Mouse (Mus musculus) ES-E14 (cell line): ENCODE measurements around the gene Mapkbp1. TPM values are rescaled to one million over a fixed set of nuclear protein-coding genes. Genes with fewer than 3 reads are reported as not detected.

Source experiments
- DNase-seq: peaks from one replicate; pipeline ENCODE4 v3.0.0-alpha.2; 2013; ENCODE audit warnings: low read depth, low spot score
- H3K27ac ChIP-seq: 2 replicates; pipeline ENCODE4 v1.5.1; 2012; ENCODE audit warnings: low read depth, mild to moderate bottlenecking, low read length, moderate library complexity, mixed read lengths; ENCODE audit not compliant: poor library complexity, insufficient read depth, severe bottlenecking
- H3K36me3 ChIP-seq: 2 replicates; pipeline ENCODE4 v1.6.1; 2012; ENCODE audit warnings: mild to moderate bottlenecking, low read length, moderate library complexity, mixed read lengths; ENCODE audit not compliant: control insufficient read depth, poor library complexity, insufficient read depth, severe bottlenecking
- H3K4me1 ChIP-seq, 2 experiments: fragments of 150-350 bp in 1 of 2; sonication (generic) in 1 of 2; 2 replicates each; pipeline ENCODE4 v1.6.1; 2012; ENCODE audit warnings: low read length in 2 of 2, mild to moderate bottlenecking in 1 of 2, mixed read lengths in 1 of 2; ENCODE audit not compliant: control insufficient read depth in 2 of 2, insufficient read depth in 2 of 2, poor library complexity in 1 of 2
- H3K4me3 ChIP-seq, 2 experiments: fragments of 150-350 bp in 1 of 2; sonication (generic) in 1 of 2; 2 replicates each; pipeline ENCODE4 v1.5.1; 2012; ENCODE audit warnings: low read length in 2 of 2, low read depth in 1 of 2, mild to moderate bottlenecking in 1 of 2, mixed read lengths in 1 of 2; ENCODE audit not compliant: insufficient read depth in 1 of 2, poor library complexity in 1 of 2, severe bottlenecking in 1 of 2
- H3K9ac ChIP-seq: 2 replicates; pipeline ENCODE4 v1.6.1; 2012; ENCODE audit warnings: low read depth, mild to moderate bottlenecking, low read length, mixed read lengths; ENCODE audit not compliant: poor library complexity, insufficient read depth, severe bottlenecking
- H3K9me3 ChIP-seq: fragments of 150-350 bp; sonication (generic); 2 replicates; pipeline ENCODE4 v1.6.1; 2012; ENCODE audit warnings: low read depth, mild to moderate bottlenecking, low read length; ENCODE audit not compliant: control insufficient read depth, insufficient read depth
- CHD2 ChIP-seq: IDR thresholded peaks from 2 replicates; pipeline ENCODE4 v1.6.1; 2014; ENCODE audit warnings: mild to moderate bottlenecking, low read depth, low read length, inconsistent platforms
- HCFC1 ChIP-seq: IDR thresholded peaks from 2 replicates; pipeline ENCODE4 v1.6.1; 2012; ENCODE audit warnings: low read length, inconsistent platforms, borderline replicate concordance; ENCODE audit not compliant: insufficient read depth
- MAFK ChIP-seq: IDR thresholded peaks from 2 replicates; pipeline ENCODE4 v1.6.1; 2014; ENCODE audit warnings: mild to moderate bottlenecking, low read depth, low read length, inconsistent platforms; ENCODE audit not compliant: insufficient read depth
- ZC3H11A ChIP-seq: IDR thresholded peaks from 2 replicates; pipeline ENCODE4 v1.6.1; 2012; ENCODE audit warnings: low read depth, mild to moderate bottlenecking, inconsistent platforms, low read length, borderline replicate concordance
- ZNF384 ChIP-seq: IDR thresholded peaks from 2 replicates; pipeline ENCODE4 v1.6.1; 2012; ENCODE audit warnings: low read depth, low read length, inconsistent platforms
- in situ Hi-C, 2 experiments: fragments of 600-800 bp; cut with MboI; formaldehyde crosslinking; loops; one replicate each; pipeline ENCODE4 v1.15.1; 2025; ENCODE audit warnings: low sequenced_read_pairs in 2 of 2, inconsistent platforms in 1 of 2; ENCODE audit not compliant: unreplicated experiment in 2 of 2
- total RNA-seq: library from RNA; depleted of rRNA; stranded (reverse); fragments of 300-350 nt; gene quantifications from 2 replicates; pipeline ENCODE4 v1.2.3, GENCODE M21; 2012

The Mapkbp1 gene
- total RNA-seq, 1 experiment = 7.0 TPM

DNA sequence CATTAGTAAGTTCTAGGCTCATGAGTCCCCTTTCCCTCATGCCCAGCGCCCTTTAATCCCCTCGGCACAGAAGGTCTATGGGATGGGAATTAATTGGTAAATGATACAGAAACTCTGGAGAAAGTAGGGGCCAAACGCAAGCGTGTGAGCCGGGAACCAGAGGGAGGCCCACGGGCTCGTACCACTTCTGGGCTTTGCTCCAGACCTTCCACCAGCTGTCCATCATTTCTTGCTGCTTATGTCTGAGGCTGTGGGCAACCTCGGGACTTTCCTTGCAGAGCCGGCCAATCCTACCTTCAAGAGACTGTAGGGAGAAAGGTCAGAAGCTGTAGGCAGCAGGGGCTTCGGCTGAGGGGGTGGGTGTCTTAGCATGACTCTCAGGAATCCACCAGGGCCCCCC, 83.4 kb downstream of the Mapkbp1 start:
- no peak for DNase-seq
- TF ChIP-seq MAFK = no peak
- TF ChIP-seq ZC3H11A = no peak
- TF ChIP-seq CHD2 = no peak
- no peak for TF ChIP-seq ZNF384
- no peak for TF ChIP-seq HCFC1
- Histone ChIP-seq H3K36me3 (no peaks in the 10 kb centered on the region), H3K9me3 (no peaks in the 10 kb centered on the region), H3K9ac (no peak overlapping the region), H3K27ac (no peak overlapping the region), H3K4me1 (peaks cover 0 to 1% of the 10 kb centered on the region in 2 experiments; a peak in 1 of 4 replicates), H3K4me3 (no peak overlapping the region)
- in situ Hi-C loops = no loop called here

GRCm38 (mm10) chr2:120058818-120059217, 86.3 kb downstream of the Mapkbp1 start:
- DNase-seq = no peak
- no peak for TF ChIP-seq MAFK
- TF ChIP-seq CHD2 = no peak
- no peak for TF ChIP-seq ZNF384
- TF ChIP-seq HCFC1 = no peak
- no peak for TF ChIP-seq ZC3H11A
- Histone ChIP-seq H3K27ac (no peak overlapping the region), H3K9ac (no peak overlapping the region), H3K9me3 (no peaks in the 10 kb centered on the region), H3K4me3 (no peak overlapping the region), H3K4me1 (peaks cover 0 to 1% of the 10 kb centered on the region in 2 experiments; a peak in 1 of 4 replicates), H3K36me3 (no peaks in the 10 kb centered on the region)
- in situ Hi-C loops = no loop called here

DNA sequence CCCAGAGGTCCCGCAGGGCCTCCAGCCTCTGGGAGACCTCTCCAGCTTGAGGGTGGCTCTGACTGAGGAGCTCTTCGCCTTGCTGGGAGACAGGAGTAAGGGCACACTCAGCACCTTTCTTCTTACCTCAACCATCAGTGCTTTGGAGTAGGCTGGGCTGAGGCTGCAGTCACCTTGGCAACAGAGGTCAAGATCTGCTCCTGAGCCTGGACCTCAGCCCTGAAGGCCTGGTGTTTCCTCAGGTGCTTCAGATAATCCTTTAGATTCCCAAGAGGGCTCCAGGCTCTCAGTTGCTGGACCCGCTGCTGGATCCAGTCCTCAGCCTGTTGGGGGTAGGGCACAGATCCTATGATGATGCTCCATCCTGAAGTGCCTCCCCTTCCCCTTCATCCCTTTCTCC, 87.0 kb downstream of the Mapkbp1 start:
- H3K4me3 ChIP-seq = no peak overlapping the region
- H3K27ac ChIP-seq = no peak overlapping the region
- H3K36me3 ChIP-seq = no peaks in the 10 kb centered on the region
- in situ Hi-C loops = no loop called here
- no peaks in the 10 kb centered on the region for H3K9me3 ChIP-seq
- TF ChIP-seq CHD2 (no peak), ZC3H11A (no peak), HCFC1 (no peak), MAFK (no peak), ZNF384 (no peak)
- no peak for DNase-seq
- no peak overlapping the region for H3K9ac ChIP-seq
- peaks cover 0 to 1% of the 10 kb centered on the region in 2 experiments; a peak in 1 of 4 replicates for H3K4me1 ChIP-seq

DNA sequence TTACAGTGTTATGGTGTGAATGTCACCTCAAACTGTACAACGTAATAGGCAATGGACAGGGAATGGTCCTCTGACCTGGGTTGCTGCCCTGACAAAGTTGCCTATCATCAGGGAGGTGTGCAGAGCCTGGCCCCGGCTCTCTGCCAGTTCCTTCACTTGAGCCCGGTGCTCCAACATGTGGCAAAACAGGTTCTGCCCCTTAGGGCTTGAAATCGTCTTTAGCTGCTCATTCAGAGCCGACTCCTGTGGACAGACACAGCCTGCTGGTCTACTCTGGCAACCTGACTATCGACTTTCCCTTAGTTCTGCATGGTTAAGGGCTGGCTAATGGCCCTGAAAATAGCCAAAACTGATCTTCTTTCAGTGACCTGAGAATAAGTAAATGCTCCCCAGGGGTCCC, 87.7 kb downstream of the Mapkbp1 start:
- H3K27ac ChIP-seq = no peak overlapping the region
- H3K9ac ChIP-seq = no peak overlapping the region
- H3K9me3 ChIP-seq = no peaks in the 10 kb centered on the region
- no peak for DNase-seq
- H3K36me3 ChIP-seq = no peaks in the 10 kb centered on the region
- TF ChIP-seq MAFK = no peak
- TF ChIP-seq CHD2 = no peak
- no peak for TF ChIP-seq ZNF384
- TF ChIP-seq HCFC1 = no peak
- no peak for TF ChIP-seq ZC3H11A
- no peak overlapping the region for H3K4me3 ChIP-seq
- in situ Hi-C loops = no loop called here
- peaks cover 0 to 5% of the 10 kb centered on the region in 2 experiments; a peak in 1 of 4 replicates for H3K4me1 ChIP-seq

DNA sequence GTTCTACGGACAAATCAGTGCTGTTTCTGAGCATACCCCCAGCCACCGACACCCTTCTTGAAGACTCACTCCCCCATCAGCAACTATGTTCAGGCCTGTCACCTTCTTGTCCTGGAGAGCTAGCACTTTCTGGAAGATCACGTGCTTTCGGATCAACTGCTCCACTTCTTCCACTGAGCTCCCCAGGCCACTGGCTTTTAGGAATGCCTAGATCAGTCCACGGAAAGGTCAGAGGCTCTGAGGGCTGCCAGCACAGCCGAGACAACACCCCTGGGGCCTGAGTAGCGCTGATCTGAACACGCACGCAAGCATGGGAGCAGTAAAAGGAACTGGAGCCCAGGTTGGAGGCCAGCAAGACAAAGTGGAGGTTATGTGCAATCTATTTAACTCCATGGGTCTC, 88.2 kb downstream of the Mapkbp1 start:
- peaks cover 0 to 5% of the 10 kb centered on the region in 2 experiments; a peak in 1 of 4 replicates for H3K4me1 ChIP-seq
- in situ Hi-C loops = no loop called here
- TF ChIP-seq HCFC1 = no peak
- no peak for TF ChIP-seq MAFK
- no peak for TF ChIP-seq ZNF384
- TF ChIP-seq ZC3H11A = no peak
- no peak for TF ChIP-seq CHD2
- H3K9me3 ChIP-seq = no peaks in the 10 kb centered on the region
- H3K27ac ChIP-seq = no peak overlapping the region
- no peaks in the 10 kb centered on the region for H3K36me3 ChIP-seq
- H3K9ac ChIP-seq = no peak overlapping the region
- H3K4me3 ChIP-seq = no peak overlapping the region
- no peak for DNase-seq
